Mouse (Mus musculus) C2C12 (cell line): ENCODE results near the gene Thada. TPM values are rescaled to one million over a fixed set of nuclear protein-coding genes. Genes with fewer than 3 reads are reported as not detected.

Experiments used
- H3K27me3 ChIP-seq: one replicate; pipeline ENCODE4 v1.6.1; 2011; ENCODE audit not compliant: control insufficient read depth, insufficient read depth, insufficient read length
- H3K36me3 ChIP-seq: one replicate; pipeline ENCODE4 v1.6.1; 2011; ENCODE audit not compliant: control insufficient read depth, insufficient read depth
- H3K4me3 ChIP-seq: one replicate; pipeline ENCODE4 v1.5.1; 2011; ENCODE audit warnings: mild to moderate bottlenecking, control low read depth; ENCODE audit not compliant: poor library complexity, insufficient read depth, severe bottlenecking
- H3K79me2 ChIP-seq: one replicate; pipeline ENCODE4 v1.6.1; 2011; ENCODE audit not compliant: control insufficient read depth, insufficient read depth
- H3K79me3 ChIP-seq: one replicate; pipeline ENCODE4 v1.6.1; 2011; ENCODE audit warnings: low read depth, control low read depth
- H3ac ChIP-seq: one replicate; pipeline ENCODE3; 2011; ENCODE audit warnings: low read depth; ENCODE audit not compliant: control insufficient read depth, insufficient read length
- CEBPB ChIP-seq: IDR thresholded peaks from one replicate; pipeline ENCODE4 v1.6.1; 2011; ENCODE audit warnings: low read depth, mild to moderate bottlenecking, control low read depth, moderate library complexity
- CTCF ChIP-seq: IDR thresholded peaks from one replicate; pipeline ENCODE4 v1.5.1; 2011; ENCODE audit not compliant: control insufficient read depth, insufficient read depth, insufficient read length
- FOSL1 ChIP-seq: IDR thresholded peaks from one replicate; pipeline ENCODE4 v1.8.0; 2011; ENCODE audit warnings: mild to moderate bottlenecking, low read length; ENCODE audit not compliant: poor library complexity, insufficient read depth, severe bottlenecking
- MAX ChIP-seq: IDR thresholded peaks from one replicate; pipeline ENCODE4 v1.6.1; 2011; ENCODE audit warnings: mild to moderate bottlenecking, control low read depth
- MYOD1 ChIP-seq: IDR thresholded peaks from one replicate; pipeline ENCODE4 v1.6.1; 2011; ENCODE audit warnings: low read depth; ENCODE audit not compliant: control insufficient read depth, insufficient read length
- MYOG ChIP-seq: IDR thresholded peaks from one replicate; pipeline ENCODE4 v1.6.1; 2011; ENCODE audit not compliant: control insufficient read depth, insufficient read length; ENCODE audit errors: extremely low read depth
- USF1 ChIP-seq: IDR thresholded peaks from one replicate; pipeline ENCODE4 v1.6.1; 2011; ENCODE audit warnings: low read depth, mild to moderate bottlenecking, control low read depth, moderate library complexity
- polyA plus RNA-seq: library from polyadenylated mRNA; unstranded; fragments of >200 nt; fragmentation: generic; extraction: Trizol; gene quantifications from one replicate; pipeline ENCODE4 v1.2.1, GENCODE M21; 2012; ENCODE audit warnings: missing spikeins

Thada gene
- polyA plus RNA-seq, 1 experiment: 7.3 TPM

- Histone ChIP-seq H3K36me3 (no peaks in the 10 kb centered on the region), H3K79me2 (no peaks in the 10 kb centered on the region), H3K4me3 (no peak overlapping the region), H3K27me3 (no peaks in the 10 kb centered on the region), H3K79me3 (no peaks in the 10 kb centered on the region), H3ac (no peak overlapping the region)
- TF ChIP-seq USF1 (no peak), MYOD1 (no peak), MYOG (no peak), FOSL1 (no peak), MAX (no peak), CTCF (no peak), CEBPB (no peak)
These were observed 31.6 kb upstream of the Thada start for GRCm38 (mm10) chr17:84497559-84497958.

GRCm38 (mm10) chr17:84497026-84497425 is 31.0 kb upstream of the Thada start:
- Histone ChIP-seq H3K27me3 (no peaks in the 10 kb centered on the region), H3K36me3 (no peaks in the 10 kb centered on the region), H3K79me3 (no peaks in the 10 kb centered on the region), H3K79me2 (no peaks in the 10 kb centered on the region), H3K4me3 (no peak overlapping the region), H3ac (no peak overlapping the region)
- TF ChIP-seq USF1 (no peak), CEBPB (no peak), CTCF (no peak), MYOG (no peak), MYOD1 (no peak), MAX (no peak), FOSL1 (no peak)

- H3K79me3 ChIP-seq: no peaks in the 10 kb centered on the region
- H3K36me3 ChIP-seq: no peaks in the 10 kb centered on the region
- H3K4me3 ChIP-seq: no peak overlapping the region
- no peak overlapping the region for H3ac ChIP-seq
- TF ChIP-seq CTCF (no peak), MAX (no peak), USF1 (no peak), MYOG (no peak), CEBPB (no peak), FOSL1 (no peak), MYOD1 (no peak)
- H3K27me3 ChIP-seq: no peaks in the 10 kb centered on the region
- no peaks in the 10 kb centered on the region for H3K79me2 ChIP-seq
These were observed 26.4 kb upstream of the Thada start for GRCm38 (mm10) chr17:84492255-84492880.

- H3K36me3 ChIP-seq: no peaks in the 10 kb centered on the region
- no peak for TF ChIP-seq CEBPB
- H3K79me3 ChIP-seq: no peaks in the 10 kb centered on the region
- H3ac ChIP-seq: no peak overlapping the region
- H3K27me3 ChIP-seq: no peaks in the 10 kb centered on the region
- no peaks in the 10 kb centered on the region for H3K79me2 ChIP-seq
- no peak overlapping the region for H3K4me3 ChIP-seq
These were observed 21.4 kb upstream of the Thada start for GRCm38 (mm10) chr17:84487415-84487814.

- Histone ChIP-seq H3K4me3 (no peak overlapping the region), H3K79me2 (no peaks in the 10 kb centered on the region), H3K79me3 (no peaks in the 10 kb centered on the region), H3K27me3 (no peaks in the 10 kb centered on the region), H3K36me3 (no peaks in the 10 kb centered on the region), H3ac (no peak overlapping the region)
- TF ChIP-seq USF1 (no peak), MYOD1 (no peak), FOSL1 (no peak), CTCF (no peak), MYOG (no peak), MAX (no peak), CEBPB (no peak)
These were observed 17.8 kb upstream of the Thada start for GRCm38 (mm10) chr17:84483673-84484320.

- no peak overlapping the region for H3K4me3 ChIP-seq
- no peaks in the 10 kb centered on the region for H3K79me3 ChIP-seq
- TF ChIP-seq USF1: no peak
- TF ChIP-seq CTCF: no peak
- no peak for TF ChIP-seq FOSL1
- TF ChIP-seq MYOG: no peak
- no peak for TF ChIP-seq CEBPB
- no peak for TF ChIP-seq MAX
- TF ChIP-seq MYOD1: no peak
- H3ac ChIP-seq: no peak overlapping the region
- no peaks in the 10 kb centered on the region for H3K79me2 ChIP-seq
- H3K27me3 ChIP-seq: no peaks in the 10 kb centered on the region
- no peaks in the 10 kb centered on the region for H3K36me3 ChIP-seq
These were observed 16.8 kb upstream of the Thada start for GRCm38 (mm10) chr17:84482831-84483230.
